Mouse (Mus musculus): ENCODE results near the gene Efhd1.

The Efhd1 gene

GRCm38 (mm10) chr1:87264134-87265006 is at the start of gene Efhd1:
Efhd1 (plus strand) TSS chr1:87264363.
- WGBS = under 1% methylated on average over 70 of the region's 70 CpGs

- WGBS = 12% methylated on average over 4 of the region's 4 CpGs
Observed at GRCm38 (mm10) chr1:87214748-87215147, 49.4 kb upstream of the Efhd1 start.

GRCm38 (mm10) chr1:87217938-87218337 is 46.2 kb upstream of the Efhd1 start:
- 33% methylated on average over 3 of the region's 3 CpGs for WGBS

GRCm38 (mm10) chr1:87225739-87226138 is 38.4 kb upstream of the Efhd1 start:
- 97% methylated on average over 8 of the region's 8 CpGs for WGBS

- WGBS = 96% methylated on average over 1 of the region's 1 CpGs
Observed at GRCm38 (mm10) chr1:87226409-87227159, 37.6 kb upstream of the Efhd1 start.

- 67% methylated on average over 3 of the region's 3 CpGs for WGBS
Observed at GRCm38 (mm10) chr1:87227160-87227550, 37.0 kb upstream of the Efhd1 start.

- WGBS = 67% methylated on average over 5 of the region's 5 CpGs
Observed at GRCm38 (mm10) chr1:87230606-87231005, 33.6 kb upstream of the Efhd1 start.

GRCm38 (mm10) chr1:87232197-87232596 is 32.0 kb upstream of the Efhd1 start:
- WGBS = 77% methylated on average over 7 of the region's 7 CpGs

- WGBS = 78% methylated on average over 8 of the region's 8 CpGs
Observed at GRCm38 (mm10) chr1:87239056-87239455, 25.1 kb upstream of the Efhd1 start.

- 89% methylated on average over 8 of the region's 8 CpGs for WGBS
Observed at GRCm38 (mm10) chr1:87243021-87243420, 21.1 kb upstream of the Efhd1 start.

GRCm38 (mm10) chr1:87245430-87245829 is 18.7 kb upstream of the Efhd1 start:
- WGBS = 43% methylated on average over 1 of the region's 1 CpGs

GRCm38 (mm10) chr1:87245929-87246815 is 18.0 kb upstream of the Efhd1 start:
- WGBS = 25% methylated on average over 22 of the region's 22 CpGs

GRCm38 (mm10) chr1:87252040-87252609 is 12.0 kb upstream of the Efhd1 start:
- 62% methylated on average over 5 of the region's 5 CpGs for whole genome bisulfite sequencing

GRCm38 (mm10) chr1:87255173-87255572 is 9.0 kb upstream of the Efhd1 start:
- 80% methylated on average over 4 of the region's 4 CpGs for WGBS

- 41% methylated on average over 11 of the region's 11 CpGs for WGBS
Observed at GRCm38 (mm10) chr1:87257691-87258090, 6.5 kb upstream of the Efhd1 start.

- 27% methylated on average over 14 of the region's 14 CpGs for WGBS
Observed at GRCm38 (mm10) chr1:87258484-87258883, 5.7 kb upstream of the Efhd1 start.

GRCm38 (mm10) chr1:87259316-87259715 is 4.8 kb upstream of the Efhd1 start:
- WGBS = 94% methylated on average over 2 of the region's 2 CpGs

GRCm38 (mm10) chr1:87263257-87263656 is 906 bp upstream of the Efhd1 start:
- 28% methylated on average over 9 of the region's 9 CpGs for WGBS

GRCm38 (mm10) chr1:87263796-87264133 is 398 bp upstream of the Efhd1 start:
- WGBS = 10% methylated on average over 12 of the region's 12 CpGs

- 6% methylated on average over 13 of the region's 13 CpGs for WGBS
Observed at GRCm38 (mm10) chr1:87265200-87265599, 1.0 kb downstream of the Efhd1 start.

- WGBS = 58% methylated on average over 8 of the region's 8 CpGs
Observed at GRCm38 (mm10) chr1:87266296-87267090, 2.3 kb downstream of the Efhd1 start.
